Mouse (Mus musculus) spleen, adult 2 months (tissue): Measurements from ENCODE around the gene Tmem242.

Experiments used
- CTCF ChIP-seq: fragments of 200-500 bp; IDR thresholded peaks from 2 replicates; pipeline ENCODE4 v1.5.1; 2011; ENCODE audit warnings: mild to moderate bottlenecking, inconsistent platforms; ENCODE audit not compliant: insufficient read depth, insufficient read length, insufficient replicate concordance; ENCODE audit errors: extremely low read depth
- POLR2A ChIP-seq: fragments of 200-500 bp; IDR thresholded peaks from 2 replicates; pipeline ENCODE4 v1.6.1; 2011; ENCODE audit warnings: low read depth, low read length, inconsistent platforms

DNA sequence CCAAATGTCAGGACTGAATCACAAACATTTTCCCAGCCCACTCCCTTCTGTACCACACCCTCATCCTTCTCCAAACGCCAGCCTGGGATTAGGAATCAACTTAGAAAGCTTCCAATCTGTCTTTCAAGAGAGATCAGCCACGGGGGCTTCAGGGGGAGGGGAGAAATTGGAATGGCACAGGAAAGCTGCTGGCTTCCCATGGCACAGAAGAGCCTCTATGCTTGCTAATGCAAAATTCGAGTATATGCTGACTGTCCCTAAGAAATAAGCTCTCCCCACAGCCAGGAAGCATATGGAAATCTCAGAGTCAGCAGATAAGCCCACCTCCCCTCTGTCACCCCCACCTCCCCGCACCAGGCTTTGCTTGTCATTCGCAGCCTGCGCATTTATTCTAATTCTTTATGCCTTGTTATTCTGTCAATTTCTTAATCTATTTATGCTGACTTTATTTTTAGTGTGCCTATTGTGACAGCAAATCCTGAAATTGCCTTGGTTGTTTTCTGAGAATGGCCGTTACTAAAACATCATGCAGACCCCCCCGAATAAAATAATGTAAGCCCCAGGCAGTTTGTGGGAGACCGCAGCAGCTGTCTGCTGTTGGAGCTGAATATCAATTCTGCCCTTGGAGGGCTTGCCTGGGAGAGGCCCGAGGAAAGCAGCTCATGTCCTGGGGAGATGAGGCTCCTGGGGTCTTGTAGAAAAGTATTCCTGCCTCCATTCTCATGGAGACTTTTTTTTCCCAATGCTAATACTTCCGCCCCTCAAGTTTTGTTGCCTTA lies 62.7 kb downstream of the Tmem242 start:
- TF ChIP-seq POLR2A (no peak), CTCF (no peak)
